Comparison of ENCODE assay signal across 14 mouse cellular contexts in the genomic region with DNA sequence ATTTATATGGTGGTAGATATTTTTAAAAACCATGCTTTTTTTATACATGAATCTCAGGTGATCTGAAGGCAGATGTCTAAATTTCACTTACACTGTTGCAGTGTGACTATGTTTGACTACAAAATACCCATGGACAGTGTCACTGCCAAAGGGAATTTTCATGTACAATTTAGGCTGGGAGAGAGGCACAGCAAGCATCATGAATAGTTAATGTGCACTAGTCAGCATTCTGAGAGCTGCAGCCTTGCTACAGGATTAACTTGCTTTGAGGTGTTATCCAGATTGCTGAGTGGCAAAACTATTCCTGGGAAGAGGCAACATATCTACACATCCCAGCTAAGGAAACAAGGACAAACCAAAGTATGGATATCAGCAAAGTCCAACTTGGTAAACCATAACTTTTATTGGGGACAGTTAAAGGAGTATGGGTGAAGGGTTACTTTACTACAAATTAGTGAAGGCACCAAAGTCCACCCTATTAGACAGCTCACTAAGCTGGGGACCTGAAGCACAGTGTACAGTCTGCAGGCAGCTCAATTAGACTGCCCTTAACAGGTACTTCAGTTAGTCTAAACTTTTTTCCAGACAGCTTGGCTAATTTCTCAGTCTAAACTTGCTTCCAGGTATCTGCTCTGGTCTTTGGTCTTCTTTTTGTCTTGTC.
"Had no signal": no experiment of that assay in that cellular context is flagged by ENCODE, and none has a peak within 500 bp of the region (broad histone marks: within the 10 kb centered on the region; RNA-seq: fewer than 3 reads in every experiment).

No protein-coding gene starts in this region.

- H3K4me3 ChIP-seq: layer of hippocampus, adult 2 months; limb, embryonic 12.5 days; liver, embryonic 15.5 days; neural tube, embryonic 12.5 days had no signal

- H3K4me1 ChIP-seq: limb, embryonic 12.5 days; liver, embryonic 15.5 days; neural tube, embryonic 12.5 days had no signal

- H3K36me3 ChIP-seq: limb, embryonic 12.5 days; liver, embryonic 15.5 days; neural tube, embryonic 12.5 days had no signal

- ATAC-seq: inflammation-experienced regulatory T-cells, adult 6 months; lung, postnatal 0 days had no signal

- H3K4me2 ChIP-seq: limb, embryonic 12.5 days; liver, embryonic 15.5 days; neural tube, embryonic 12.5 days had no signal

- H3K9ac ChIP-seq: limb, embryonic 12.5 days; liver, embryonic 15.5 days; neural tube, embryonic 12.5 days had no signal

- DNase-seq: kidney, adult 2 months; kidney, postnatal 36 days; liver; lung, adult 2 months; lung, postnatal 36 days; right cerebral cortex, adult 18-20 months; right cerebral cortex, postnatal 25 days; thymus, postnatal 36 days had no signal

- H3K27ac ChIP-seq: layer of hippocampus, adult 2 months; limb, embryonic 12.5 days; liver, embryonic 15.5 days; neural tube, embryonic 12.5 days had no signal

- H3K9me3 ChIP-seq: limb, embryonic 12.5 days; liver, embryonic 15.5 days; neural tube, embryonic 12.5 days had no signal

- H3K27me3 ChIP-seq: limb, embryonic 12.5 days; liver, embryonic 15.5 days; neural tube, embryonic 12.5 days had no signal
